14 mouse cellular contexts compared by ENCODE assay signal in genomic region chr7:65279277-65279676, GRCm38 (mm10).
A peak's percentile ranks its signal among the peaks of the same experiment; 100 is the strongest.
DNase-seq lines count a peak whose midpoint lies in the region; ATAC-seq and TF ChIP-seq lines count a peak whose summit lies in the region.
"Had no signal": no experiment of that assay in that cellular context is flagged by ENCODE, and none has a peak within 500 bp of the region (broad histone marks: within the 10 kb centered on the region; RNA-seq: fewer than 3 reads in every experiment).

No protein-coding gene starts in this region.

- H3K4me3 ChIP-seq in layer of hippocampus, adult 2 months = no peak overlapping the region
- H3K4me3 ChIP-seq: limb, embryonic 15.5 days had no signal

- intact Hi-C loops in left cerebral cortex, postnatal 36 days (cut with DNase I) = no loop called here

- DNase-seq in cerebellum, postnatal 10 days = peak; percentile 65 to 66
- peak; percentile 15 to 22 for DNase-seq in layer of hippocampus, adult 2 months (ENCODE audit: low spot score in 2 of 2)
- DNase-seq in layer of hippocampus, postnatal 10 days (ENCODE audit: low spot score in 2 of 2) = no peak
- DNase-seq in brain, adult 2 months (ENCODE audit: low read depth, low spot score) = peak; percentile 82
- DNase-seq in left cerebral cortex, postnatal 36 days (ENCODE audit: low spot score in 2 of 2) = peak; percentile 44 to 61
- DNase-seq in kidney, postnatal 4 days = no peak
- DNase-seq in kidney, postnatal 36 days = no peak
- DNase-seq: gastrocnemius, postnatal 25 days; heart, postnatal 14 days; kidney, postnatal 10 days; thymus, postnatal 4 days had no signal

- no peak for TF ChIP-seq CTCF in layer of hippocampus, adult 2 months (conservative IDR thresholded peaks at IDR 0.05)

- no peak overlapping the region for H3K27ac ChIP-seq in layer of hippocampus, adult 2 months
- H3K27ac ChIP-seq: limb, embryonic 15.5 days had no signal

- ATAC-seq in cerebellum, adult (ENCODE audit: insufficient number of reproducible peaks, low FRiP score, low TSS enrichment) = no peak
- ATAC-seq: activated CD4-positive, CD25-positive, alpha-beta regulatory T cell, adult 4 months had no signal

Comparison
In these comparisons a context has a peak if more than half of its experiments do, and no peak if none do; other contexts are left out.
1. DNase-seq: peak in cerebellum, postnatal 10 days (2 of 2), layer of hippocampus, adult 2 months (2 of 2), brain, adult 2 months (single experiment) and left cerebral cortex, postnatal 36 days (2 of 2); none in layer of hippocampus, postnatal 10 days (0 of 2), kidney, postnatal 4 days (0 of 2) and kidney, postnatal 36 days (0 of 2).